In the genomic region with DNA sequence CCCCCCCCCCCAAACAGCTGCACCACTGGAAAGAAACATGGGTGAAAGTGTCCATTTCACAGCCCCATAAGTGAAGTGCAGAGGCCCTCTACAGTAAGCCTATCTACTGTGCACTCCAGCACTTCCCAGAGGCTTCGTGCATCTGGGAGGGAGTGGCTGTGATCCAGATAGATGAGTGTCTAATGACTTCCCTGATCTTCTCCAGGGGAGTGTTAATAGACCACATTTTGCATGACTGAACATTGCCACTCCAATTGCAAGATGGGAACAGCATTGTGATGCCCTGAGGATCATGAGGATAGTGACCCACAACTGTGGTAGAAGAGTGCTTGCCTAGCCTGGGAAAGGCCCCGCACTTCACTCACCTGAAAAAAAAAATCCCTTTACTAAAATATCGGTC, we compare ENCODE assay signal across 29 mouse cellular contexts.
"Had no signal": no experiment of that assay in that cellular context is flagged by ENCODE, and none has a peak within 500 bp of the region (broad histone marks: within the 10 kb centered on the region; RNA-seq: fewer than 3 reads in every experiment).

No protein-coding gene starts in this region.

- H3K9ac ChIP-seq: heart, embryonic 12.5 days; hindbrain, embryonic 12.5 days; hindbrain, embryonic 14.5 days; intestine, embryonic 15.5 days; limb, embryonic 13.5 days; limb, embryonic 15.5 days; liver, embryonic 13.5 days; liver, embryonic 15.5 days had no signal

- DNase-seq: gastrocnemius, adult 2 months; gastrocnemius, postnatal 10 days; gastrocnemius, postnatal 25 days; heart, adult 18-20 months; heart, postnatal 10 days; heart, postnatal 4 days; kidney, adult 18-20 months; kidney, adult 8-10 months; kidney, postnatal 14 days; kidney, postnatal 4 days; layer of hippocampus, adult 9-11 months; layer of hippocampus, postnatal 36 days; left cerebral cortex, postnatal 4 days; liver, embryonic 13.5 days had no signal

- H3K27me3 ChIP-seq: heart, embryonic 12.5 days; intestine, embryonic 15.5 days; limb, embryonic 13.5 days; limb, embryonic 15.5 days; liver, embryonic 13.5 days; liver, embryonic 15.5 days had no signal

- ATAC-seq: hindbrain, embryonic 16.5 days; inflammation-experienced regulatory T-cells, adult 6 months; intestine, embryonic 15.5 days; intestine, postnatal 0 days had no signal

- H3K9me3 ChIP-seq: heart, embryonic 10.5 days; heart, embryonic 12.5 days; hindbrain, embryonic 10.5 days; hindbrain, embryonic 12.5 days; intestine, embryonic 15.5 days; limb, embryonic 13.5 days; limb, embryonic 15.5 days; liver, embryonic 13.5 days; liver, embryonic 15.5 days had no signal

- H3K4me2 ChIP-seq: heart, embryonic 12.5 days; hindbrain, embryonic 12.5 days; hindbrain, embryonic 14.5 days; intestine, embryonic 15.5 days; limb, embryonic 13.5 days; limb, embryonic 15.5 days; liver, embryonic 11.5 days; liver, embryonic 13.5 days; liver, embryonic 15.5 days had no signal

- H3K36me3 ChIP-seq: heart, embryonic 10.5 days; heart, embryonic 12.5 days; hindbrain, embryonic 10.5 days; hindbrain, embryonic 12.5 days; intestine, embryonic 15.5 days; limb, embryonic 13.5 days; limb, embryonic 15.5 days; liver, embryonic 13.5 days; liver, embryonic 15.5 days had no signal

- H3K4me1 ChIP-seq: intestine, embryonic 15.5 days; limb, embryonic 13.5 days; limb, embryonic 15.5 days; liver, embryonic 13.5 days; liver, embryonic 15.5 days had no signal

- H3K27ac ChIP-seq: gastrocnemius, adult 2 months; heart, embryonic 10.5 days; hindbrain, embryonic 10.5 days; hindbrain, embryonic 12.5 days; hindbrain, embryonic 14.5 days; intestine, embryonic 15.5 days; kidney, postnatal 0 days; layer of hippocampus, adult 2 months; limb, embryonic 13.5 days; limb, embryonic 15.5 days; liver, embryonic 13.5 days; liver, embryonic 15.5 days had no signal

- H3K4me3 ChIP-seq: gastrocnemius, adult 2 months; heart, embryonic 10.5 days; heart, embryonic 12.5 days; hindbrain, embryonic 10.5 days; hindbrain, embryonic 12.5 days; intestine, embryonic 15.5 days; layer of hippocampus, adult 2 months; limb, embryonic 13.5 days; limb, embryonic 15.5 days; liver, embryonic 13.5 days; liver, embryonic 15.5 days had no signal
